Mouse (Mus musculus) ovary, adult 18-20 months (tissue): ENCODE measurements around the gene Gm20388.
"Not testable (repeated sequence)": the region's sequence is repeated elsewhere in the genome, so short reads cannot be mapped to it uniquely, and the experiment has no call there.

ENCODE experiments used
- DNase-seq: peaks from one replicate; pipeline ENCODE4 v3.0.0; 2022; ENCODE audit warnings: low spot score, mixed read lengths

The Gm20388 gene

DNA sequence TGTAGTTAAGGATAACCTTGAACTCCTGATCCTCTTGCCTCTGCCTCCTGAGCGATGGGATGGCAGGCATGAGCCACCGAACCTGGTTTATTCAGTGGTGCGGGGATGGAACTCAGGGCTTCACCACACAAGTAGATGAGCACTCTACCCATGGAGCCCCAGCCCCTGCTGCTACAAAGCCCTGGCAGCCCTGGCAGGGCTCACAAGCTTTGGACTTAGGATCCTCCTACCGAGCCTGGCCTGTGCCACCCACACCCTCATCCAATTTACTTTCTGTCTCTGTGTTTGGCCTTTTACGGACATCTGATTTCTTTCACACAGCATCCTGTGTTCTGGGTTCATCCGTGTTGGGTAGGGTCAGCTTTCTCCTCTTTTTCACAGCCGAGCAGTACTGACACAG, 406.1 kb downstream of the Gm20388 start:
- no peak for DNase-seq

DNA sequence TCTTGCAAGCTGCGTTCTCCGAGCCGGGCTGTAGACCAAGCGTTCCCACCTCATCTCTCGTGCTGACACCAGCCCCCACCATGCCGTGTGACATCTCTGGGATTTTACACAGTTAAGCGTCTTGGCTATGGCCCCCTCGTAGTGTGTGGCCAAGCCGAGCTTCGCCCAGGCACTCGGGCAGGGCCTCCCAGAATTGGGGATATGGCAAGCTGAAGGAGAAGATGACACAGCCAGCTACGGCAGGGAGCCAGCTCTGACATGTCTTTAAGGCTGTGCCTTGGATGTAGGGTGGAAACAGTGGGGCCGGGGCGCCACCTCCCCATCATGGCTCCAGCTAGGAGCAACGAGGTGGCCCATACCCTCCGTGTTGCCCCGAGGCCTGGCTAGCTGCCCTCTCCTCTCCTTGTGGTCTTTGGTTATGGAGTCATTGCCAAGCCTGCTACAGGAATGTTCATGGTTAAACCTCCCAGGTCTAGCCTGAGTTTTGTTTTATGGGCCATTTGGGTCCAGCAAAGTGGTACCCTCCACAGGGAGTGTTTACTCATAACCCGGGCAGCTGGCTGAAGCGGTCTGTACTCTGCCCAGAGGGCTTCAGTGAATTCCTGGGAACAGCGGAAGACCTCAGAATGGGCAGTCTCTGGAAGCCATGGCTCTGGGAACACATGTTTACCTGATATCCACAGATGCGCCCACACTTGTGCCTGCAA, 406.6 kb downstream of the Gm20388 start:
- no peak for DNase-seq

DNA sequence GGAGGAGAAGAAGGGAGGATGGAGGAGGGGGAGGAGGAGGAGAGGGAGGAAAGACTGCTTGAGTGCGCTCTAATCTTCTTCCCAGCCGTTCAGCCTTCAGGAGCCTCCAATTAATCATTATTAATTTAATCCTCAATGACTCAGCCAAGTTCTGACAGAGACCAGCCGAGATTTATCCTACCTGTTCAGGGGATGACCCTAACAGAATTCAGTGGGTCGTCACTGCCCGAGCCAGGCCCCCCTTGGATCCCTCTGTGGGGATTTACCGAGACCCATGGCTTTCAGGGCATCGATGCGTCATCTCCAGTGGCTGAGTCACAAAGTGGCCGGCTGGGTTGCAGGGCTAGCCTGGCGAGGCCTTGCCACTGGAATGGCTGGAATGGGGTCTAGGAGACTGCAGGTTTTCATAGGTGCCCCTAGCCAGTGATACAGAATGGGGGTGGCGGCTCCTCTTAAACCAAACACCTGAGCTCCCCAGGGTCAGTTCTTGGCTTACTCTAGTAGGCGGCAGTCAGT, 407.9 kb downstream of the Gm20388 start:
- no peak for DNase-seq

DNA sequence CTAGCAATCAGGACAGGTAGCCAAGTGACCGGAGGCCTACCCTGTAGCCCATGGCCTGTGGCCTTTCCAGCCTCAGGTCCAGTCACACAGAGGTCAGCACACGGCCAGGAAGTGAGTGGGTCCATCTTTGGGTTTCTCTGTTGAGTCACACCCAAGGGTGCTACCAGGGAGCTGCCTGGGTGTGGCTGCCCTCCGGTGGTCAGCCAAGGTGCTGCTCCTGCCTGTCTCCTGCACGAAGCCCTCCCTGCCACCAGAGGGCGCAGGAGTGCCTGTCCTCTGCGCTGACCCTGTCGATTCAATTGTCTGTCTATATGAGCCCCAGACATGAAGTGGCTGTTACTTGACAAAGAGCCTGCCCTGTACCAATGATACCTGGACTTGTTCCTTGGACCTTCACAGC, 408.8 kb downstream of the Gm20388 start:
- peak; percentile 56 for DNase-seq

DNA sequence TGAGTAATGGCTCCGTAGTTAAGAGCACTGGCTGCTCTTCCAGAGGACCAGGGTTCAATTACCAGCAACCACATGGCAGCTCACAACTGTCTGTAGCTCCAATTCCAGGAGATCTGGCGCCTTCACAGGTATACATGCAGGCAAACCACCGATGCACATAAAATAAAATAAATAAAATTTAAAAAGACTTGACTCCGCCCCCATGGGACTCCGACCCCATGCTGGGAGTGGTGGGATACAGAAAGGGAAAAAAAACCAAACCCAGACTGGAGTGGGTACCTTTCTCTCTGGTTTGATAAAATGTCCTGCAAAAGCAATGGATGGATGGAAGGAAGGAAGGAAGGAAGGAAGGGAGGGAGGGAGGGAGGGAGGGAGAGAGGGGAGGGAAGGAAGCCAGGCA, 409.5 kb downstream of the Gm20388 start:
- DNase-seq = no peak

DNA sequence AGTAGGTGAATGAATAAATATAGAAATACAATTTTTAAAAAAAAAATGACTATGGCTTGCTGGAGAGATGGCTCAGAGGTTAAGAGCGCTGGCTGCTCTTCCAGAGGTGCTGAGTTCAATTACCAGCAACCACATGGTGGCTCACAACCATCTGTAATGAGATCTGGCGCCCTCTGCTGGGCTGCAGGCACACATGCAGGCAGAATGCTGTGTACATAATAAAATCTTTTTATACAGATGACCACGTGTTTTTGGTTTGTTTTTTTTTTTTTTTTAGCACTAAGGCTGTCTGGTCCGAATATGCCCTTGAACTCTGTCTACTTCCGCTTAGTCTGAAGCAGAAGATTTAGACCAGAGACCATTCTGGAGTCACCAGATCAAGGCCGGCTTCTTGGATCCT, 411.1 kb downstream of the Gm20388 start:
- no peak for DNase-seq

DNA sequence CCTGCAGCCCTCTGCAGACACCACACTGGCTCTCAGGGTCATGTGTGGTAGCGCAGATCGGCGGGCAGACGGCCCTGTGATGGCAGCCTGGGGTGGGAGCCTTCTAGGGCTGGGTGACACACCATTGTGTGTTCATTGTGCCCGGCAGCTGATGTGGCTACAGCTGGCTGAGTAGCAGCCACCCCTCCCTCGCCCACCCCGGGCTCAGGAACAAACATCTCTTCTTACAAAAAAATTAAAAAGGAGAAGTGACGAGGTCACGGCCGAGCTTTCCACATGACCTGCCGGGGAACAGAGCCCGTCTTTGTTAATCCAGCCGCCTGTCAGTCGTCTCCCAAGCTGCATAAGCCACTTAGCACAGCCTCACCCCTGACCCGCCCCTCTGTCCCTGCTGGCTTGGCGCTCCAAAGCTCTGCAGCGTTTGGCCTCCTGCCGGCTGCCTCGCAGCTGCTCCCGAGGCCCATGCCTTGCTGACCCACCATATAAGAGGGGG, 412.4 kb downstream of the Gm20388 start:
- DNase-seq = no peak

DNA sequence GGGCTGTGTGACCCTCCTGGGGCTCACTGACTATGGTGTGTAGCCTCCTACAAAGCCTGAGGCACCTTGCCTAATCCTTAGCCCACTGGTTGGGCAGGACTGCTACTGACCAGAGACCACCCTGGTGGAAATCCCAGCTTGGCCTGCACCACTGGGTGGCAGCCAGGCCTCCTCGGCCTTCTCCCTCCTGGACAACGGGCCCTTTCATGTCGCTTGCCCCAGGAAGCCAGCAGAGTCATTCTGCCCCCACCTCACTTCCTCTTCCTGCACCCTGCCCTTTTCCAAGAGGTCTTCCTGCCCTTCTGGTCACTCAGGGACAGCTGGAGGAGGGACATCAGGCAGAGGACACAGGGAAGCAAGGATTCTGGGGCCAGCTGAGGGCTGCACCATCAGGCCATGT, 413.9 kb downstream of the Gm20388 start:
- DNase-seq = no peak

DNA sequence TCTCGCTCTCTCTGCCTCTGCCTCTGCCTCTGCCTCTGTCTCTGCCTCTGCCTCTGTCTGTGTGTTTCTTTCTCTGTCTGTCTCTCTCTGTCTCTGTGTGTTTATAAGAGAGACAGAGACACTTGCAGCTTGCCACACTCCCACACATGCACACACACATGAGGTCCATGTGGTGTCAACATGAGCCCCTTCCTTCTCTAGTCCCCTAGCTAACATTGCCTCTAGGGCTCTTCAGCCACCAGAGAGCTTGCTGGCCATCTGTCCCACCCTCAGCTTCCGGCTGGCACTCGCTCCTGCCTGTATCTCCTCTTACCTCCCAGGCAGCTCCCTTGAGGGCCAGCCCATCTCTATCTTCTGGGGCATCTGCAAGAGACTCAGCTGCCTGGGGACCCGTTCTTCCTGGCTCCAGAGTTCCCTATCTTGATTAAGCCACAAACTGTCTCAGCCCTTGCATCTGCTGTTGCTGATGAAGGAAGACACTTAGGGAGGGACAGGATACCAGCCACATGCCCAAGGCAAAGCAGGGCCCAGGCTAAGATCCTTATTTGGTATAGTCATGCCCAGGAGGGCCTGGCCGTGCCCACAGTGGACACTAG, 414.6 kb downstream of the Gm20388 start:
- DNase-seq = no peak

DNA sequence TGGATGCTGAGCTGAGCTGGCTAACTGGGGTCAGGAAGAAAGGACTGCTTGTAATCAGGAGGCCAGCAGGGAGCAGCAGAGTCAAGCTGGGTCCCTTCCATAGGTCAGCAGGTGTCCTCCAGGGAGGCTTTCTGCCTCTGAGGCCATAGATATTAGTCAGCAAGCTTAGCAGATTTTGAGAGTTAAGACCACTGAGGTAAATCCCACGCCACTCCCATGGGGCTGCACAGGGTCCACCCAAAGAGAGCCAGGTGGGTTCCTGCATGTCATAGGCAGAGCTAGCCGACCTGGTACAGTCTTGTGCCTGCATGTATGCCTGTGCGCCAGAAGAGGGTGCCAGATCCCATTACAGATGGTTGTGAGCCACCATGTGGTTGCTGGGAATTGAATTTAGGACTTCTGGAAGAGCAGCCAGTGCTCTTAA, 416.5 kb downstream of the Gm20388 start:
- no peak for DNase-seq

DNA sequence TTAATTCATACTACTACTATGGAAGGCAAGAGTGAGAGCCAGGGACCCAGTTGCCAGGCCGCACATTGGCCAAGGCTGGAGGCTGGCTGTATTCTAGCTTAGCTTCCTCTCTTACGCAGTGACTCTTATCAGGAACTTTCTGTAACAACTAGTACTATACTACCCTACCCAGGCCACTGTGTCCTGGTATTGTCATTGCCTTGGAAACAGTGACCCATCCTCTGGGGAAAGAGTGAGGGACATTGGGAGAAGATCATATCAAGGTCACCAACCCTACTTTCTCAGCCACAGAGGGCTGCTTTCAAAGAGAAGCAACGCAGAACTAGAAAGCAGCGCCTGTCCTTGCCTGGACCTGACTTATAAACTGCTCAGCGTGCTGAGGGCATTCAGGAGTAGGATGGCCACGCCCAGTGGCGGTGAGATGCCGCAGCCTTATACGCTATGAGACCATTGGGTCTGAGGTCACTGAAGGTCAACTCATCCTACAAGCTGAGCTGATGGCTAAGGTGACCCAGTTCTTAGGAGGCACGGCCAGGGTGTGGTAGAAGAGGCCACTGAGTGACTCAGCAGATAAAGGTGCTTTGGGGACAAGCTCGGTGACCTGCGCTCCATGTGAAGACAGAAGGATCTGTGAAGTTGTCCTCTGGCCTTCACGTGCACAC, 417.9 kb downstream of the Gm20388 start:
- DNase-seq = no peak

DNA sequence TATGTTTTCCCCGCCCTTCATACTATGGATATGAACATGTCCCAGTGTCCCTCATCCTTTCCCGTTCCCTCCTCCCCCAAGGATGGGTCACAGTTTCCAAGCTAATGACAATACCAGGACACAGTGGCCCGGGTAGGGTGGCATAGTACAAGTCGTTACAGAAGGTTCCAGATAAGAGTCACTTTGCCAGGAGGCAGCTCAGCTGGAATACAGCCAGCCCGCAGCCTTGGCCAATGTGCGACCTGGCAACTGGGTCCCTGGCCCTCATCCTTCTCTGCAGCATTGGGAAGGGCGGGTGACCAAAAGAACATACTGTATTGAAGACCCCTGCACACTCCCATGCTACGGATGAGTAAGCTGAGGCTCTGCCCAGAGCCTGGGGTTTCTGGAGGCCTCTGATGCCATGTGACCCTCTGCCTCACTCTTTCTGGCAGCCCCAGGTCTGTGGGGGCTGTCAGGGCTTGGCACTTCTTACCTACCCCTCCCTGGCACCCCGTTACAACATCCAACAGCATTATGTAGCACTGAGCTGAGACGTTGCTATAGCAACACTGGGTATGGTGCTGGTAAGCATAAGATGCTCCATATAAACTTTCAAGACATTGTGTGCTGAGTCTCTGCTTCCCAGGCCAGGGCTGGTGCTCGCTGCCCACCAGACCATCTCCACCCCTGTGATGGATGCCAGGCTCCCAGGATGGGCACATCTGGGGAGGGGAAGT, 418.5 kb downstream of the Gm20388 start:
- DNase-seq = no peak

DNA sequence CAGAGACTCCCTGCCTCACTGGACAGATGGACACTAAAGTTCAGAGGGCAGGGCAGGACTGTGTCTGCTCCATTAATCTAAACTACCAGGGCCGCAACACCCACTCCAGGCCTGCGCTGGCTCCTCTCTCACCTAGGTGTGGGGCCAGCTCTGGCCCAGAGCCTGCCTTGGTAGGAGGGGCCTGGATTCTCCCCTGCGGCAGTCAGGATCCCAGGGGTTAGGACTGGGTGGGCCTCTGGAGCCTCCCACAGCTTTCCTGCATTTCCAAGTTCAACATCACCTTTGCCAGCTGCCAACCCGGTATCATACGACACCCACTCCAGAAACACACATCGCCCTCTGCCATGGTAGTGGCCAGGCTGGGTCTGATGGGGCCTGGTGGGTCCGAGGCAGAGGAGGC, 420.4 kb downstream of the Gm20388 start:
- no peak for DNase-seq

DNA sequence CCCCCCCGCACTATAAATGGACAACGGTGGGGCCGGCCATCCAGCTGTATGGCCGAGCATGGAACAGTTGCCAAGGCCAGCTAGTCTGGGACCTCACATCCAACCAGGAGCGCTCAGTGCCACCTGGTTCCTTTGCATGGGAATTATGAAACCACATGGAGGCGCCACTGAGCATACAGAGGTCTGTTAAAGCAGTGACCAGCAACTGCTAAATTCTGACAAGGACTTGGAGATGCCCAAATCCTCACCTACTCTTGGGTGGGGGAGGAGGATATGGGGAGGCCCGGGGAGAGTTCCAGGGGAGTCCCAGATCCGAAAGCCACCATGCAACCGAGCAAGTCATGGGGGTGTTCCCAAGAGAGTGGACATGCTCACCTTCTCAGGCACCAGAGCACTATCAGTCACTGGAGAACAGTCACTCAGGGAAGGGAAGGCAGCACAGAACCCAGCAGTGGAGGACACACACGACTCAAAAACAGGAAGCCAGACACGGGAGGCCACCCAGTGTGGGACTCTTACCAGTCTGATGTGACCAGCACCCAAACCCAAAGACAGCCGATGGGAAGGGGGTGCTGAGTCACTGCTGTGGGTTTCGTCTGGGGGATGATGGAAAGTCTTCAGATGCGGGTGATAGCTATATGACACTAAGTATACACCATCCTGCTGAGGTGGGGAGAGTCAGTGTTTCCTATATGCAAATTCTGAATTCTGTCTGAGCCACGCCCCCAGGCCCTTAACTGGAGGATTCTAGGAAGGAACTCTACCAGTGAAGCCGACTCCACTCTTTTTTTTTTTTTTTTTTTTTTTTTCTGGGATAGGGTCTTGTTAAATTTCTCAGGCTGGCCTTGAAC, 422.0 kb downstream of the Gm20388 start:
- no peak for DNase-seq

DNA sequence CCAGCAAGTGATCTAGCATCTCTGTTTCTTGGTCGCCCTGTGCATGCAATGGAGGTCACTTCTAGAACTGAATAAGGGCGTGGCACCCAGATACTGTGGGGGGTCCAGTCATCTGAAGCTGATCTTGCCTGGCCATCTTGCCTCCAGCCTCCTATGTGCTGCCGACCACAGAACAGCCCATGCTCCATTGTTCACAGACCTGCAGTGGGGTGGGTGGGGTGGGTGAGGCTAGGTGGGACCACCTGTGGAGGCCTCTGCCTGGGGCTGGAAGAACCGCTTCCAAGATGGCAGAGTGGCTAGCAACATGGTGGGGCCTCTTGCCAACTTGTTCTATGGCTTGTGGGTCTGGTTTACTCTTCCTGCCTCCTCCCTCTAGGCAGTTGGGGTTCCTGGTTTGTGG, 423.0 kb downstream of the Gm20388 start:
- DNase-seq = no peak

DNA sequence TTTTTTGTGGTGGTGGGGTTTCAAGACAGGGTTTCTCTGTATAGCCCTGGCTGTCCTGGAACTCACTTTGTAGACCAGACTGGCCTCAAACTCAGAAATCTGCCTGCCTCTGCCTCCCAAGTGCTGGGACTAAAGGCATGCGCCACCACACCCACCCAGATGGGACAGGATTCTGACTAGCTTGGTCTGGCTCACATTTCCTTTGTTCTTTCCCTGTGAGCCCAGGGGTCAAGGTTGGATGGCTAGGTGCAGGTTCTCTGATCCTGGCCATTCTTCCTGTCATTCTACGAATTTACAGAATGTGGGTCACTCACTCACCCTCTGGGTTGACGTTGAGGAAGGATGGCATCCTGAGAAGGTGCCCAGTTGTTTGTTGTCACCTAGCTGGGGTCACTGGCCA, 423.6 kb downstream of the Gm20388 start:
- DNase-seq = not testable (repeated sequence)

DNA sequence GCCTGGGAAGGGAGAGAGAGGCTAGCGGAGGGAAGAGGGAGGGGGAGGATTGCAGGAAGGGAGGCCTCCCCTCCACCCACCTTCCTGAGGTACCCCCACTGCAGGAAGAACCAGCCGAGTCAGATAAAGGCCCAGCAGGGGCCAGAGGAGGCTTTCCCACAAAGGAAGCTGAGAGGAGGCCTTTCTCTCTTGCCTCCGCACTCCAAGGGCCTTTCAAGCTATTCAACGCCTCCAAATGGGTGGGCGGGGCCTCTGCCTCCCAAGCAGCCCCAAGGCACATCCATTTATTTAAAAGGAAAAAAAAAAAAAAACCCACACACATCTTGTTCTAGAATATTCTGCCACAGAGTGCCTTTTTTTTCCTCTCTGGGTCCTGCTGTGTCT, 424.2 kb downstream of the Gm20388 start:
- DNase-seq = no peak

DNA sequence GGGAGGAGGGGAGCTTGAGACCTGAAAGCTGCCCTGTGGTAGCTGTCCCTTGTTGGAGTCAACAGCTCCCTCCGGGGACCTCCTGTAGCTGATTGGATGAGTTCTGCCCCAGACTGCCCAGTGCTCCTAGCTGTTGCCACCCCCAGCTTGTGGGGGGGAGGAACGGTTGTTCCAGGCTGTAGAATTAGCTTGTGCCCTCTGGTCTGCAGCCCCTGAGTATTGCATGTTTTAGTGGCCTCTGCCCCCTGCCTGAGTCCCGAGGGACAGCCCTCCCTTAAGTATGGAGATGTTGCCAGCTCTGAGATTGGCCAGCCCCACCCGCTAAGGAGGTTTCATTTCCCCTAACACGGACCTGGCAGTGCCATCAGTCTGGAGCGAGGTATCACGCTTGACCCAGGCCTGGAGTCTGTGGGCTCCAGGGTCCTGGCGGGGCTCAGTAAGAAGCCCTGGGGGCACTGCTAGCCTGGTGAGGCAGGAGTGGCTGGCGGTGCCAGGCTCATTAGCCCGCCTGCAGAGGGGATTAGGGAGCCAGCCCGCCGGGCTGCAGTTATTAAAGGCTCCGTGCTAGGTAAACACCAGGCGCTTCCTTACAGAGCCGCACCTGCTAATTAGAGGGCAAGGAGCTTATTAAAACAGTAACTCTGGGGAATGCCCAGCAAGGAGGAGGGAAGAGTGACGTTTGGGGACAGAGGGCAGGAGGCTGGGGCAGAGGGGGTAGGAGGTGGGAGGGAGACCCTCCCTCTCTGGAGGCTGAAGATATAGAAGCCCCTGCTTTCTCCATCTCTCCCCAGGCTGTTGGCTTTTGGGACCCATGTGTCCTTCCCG, 424.8 kb downstream of the Gm20388 start:
- DNase-seq = no peak

DNA sequence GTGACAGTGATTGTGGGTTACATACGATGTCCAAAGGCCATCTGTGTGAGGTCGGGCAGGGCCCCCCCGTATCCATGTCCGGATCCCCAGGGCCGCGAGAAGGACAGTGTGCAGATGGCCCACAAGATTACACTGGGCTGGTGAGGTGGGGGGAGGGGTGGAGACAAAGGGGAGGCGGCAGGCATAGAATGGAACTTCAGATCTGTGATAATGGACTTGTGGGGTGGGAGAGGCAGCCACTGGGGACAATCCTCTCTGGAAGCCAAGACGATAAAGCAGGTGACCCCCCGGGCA, 425.4 kb downstream of the Gm20388 start:
- no peak for DNase-seq

DNA sequence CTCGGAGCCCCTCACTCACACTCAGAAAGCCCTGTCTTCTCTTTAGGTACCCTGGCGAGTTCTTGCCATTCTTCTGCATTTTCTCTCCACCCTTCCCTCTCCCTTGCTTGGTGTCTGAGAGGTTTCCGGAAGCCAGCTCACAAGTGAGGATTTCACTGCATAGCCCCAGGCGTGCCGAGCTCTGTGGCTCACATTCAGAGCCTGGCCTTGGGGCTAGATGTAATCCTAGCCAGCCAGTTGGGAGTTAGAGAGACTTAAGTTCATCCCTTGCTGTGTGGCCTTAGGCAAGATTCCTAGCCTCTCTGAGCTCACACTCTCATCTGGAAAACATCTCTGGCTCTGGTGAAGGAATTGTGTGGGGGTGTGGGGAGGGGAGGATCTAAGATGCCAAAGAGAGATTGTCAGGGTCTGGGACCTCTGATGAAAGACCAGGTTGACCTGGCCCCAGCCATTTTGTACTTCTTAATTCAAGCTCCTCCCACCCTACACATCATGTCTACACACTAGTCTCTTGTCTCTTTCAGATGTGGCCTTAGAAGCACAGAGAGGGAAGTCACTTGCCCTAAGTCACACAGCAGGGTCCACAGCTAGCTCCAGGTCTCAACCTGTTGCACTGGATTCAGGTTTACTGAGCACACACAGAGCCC, 426.4 kb downstream of the Gm20388 start:
- DNase-seq = no peak
